Mouse (Mus musculus): ENCODE measurements around the gene Agap1. TPM values are rescaled to one million over a fixed set of nuclear protein-coding genes. Genes with fewer than 3 reads are reported as not detected.

Agap1 gene
- polyA plus RNA-seq, 1 experiment from 2014 or later = 8.7 TPM

- ATAC-seq (peak; percentile 74), DNase-seq (ENCODE audit: low spot score) (peak; percentile 77)
- Histone ChIP-seq H3K9me3 (ENCODE audit: low read length) (no peaks in the 10 kb centered on the region), H3K36me3 (ENCODE audit: insufficient read depth, low read length) (no peaks in the 10 kb centered on the region), H3K27me3 (replicated peaks; ENCODE audit: insufficient read depth, low read length) (no peaks in the 10 kb centered on the region), H3K4me2 (replicated peaks; ENCODE audit: low read depth, low read length) (0 out of 2 replicates have a peak overlapping the region, but pooled peaks have one; percentile 3), H3K27ac (ENCODE audit: low read length) (no peak overlapping the region), H3K4me3 (ENCODE audit: low read depth, low read length) (no peak overlapping the region), H3K4me1 (ENCODE audit: insufficient read depth, low read depth, low read length) (no peaks in the 10 kb centered on the region), H3K9ac (replicated peaks; ENCODE audit: low read depth) (no peak overlapping the region)
- TF ChIP-seq EP300 (IDR thresholded peaks at IDR 0.05) (no peak), CTCF (IDR thresholded peaks at IDR 0.05) (peak; percentile 97)
- 17% methylated on average over 4 of the region's 4 CpGs for WGBS
Measured at GRCm38 (mm10) chr1:89646326-89647018, 191.9 kb downstream of the Agap1 start.

GRCm38 (mm10) chr1:89647505-89647904 is 192.9 kb downstream of the Agap1 start:
- Histone ChIP-seq H3K4me3 (ENCODE audit: low read depth, low read length) (no peak overlapping the region), H3K4me2 (replicated peaks; ENCODE audit: low read depth, low read length) (no peak overlapping the region), H3K9me3 (ENCODE audit: low read length) (no peaks in the 10 kb centered on the region), H3K9ac (replicated peaks; ENCODE audit: low read depth) (no peak overlapping the region), H3K27ac (ENCODE audit: low read length) (no peak overlapping the region), H3K27me3 (replicated peaks; ENCODE audit: insufficient read depth, low read length) (no peaks in the 10 kb centered on the region), H3K36me3 (ENCODE audit: insufficient read depth, low read length) (no peaks in the 10 kb centered on the region), H3K4me1 (ENCODE audit: insufficient read depth, low read depth, low read length) (no peaks in the 10 kb centered on the region)
- TF ChIP-seq EP300 (IDR thresholded peaks at IDR 0.05) = no peak
- no peak for TF ChIP-seq CTCF (IDR thresholded peaks at IDR 0.05)
- DNase-seq (ENCODE audit: low spot score) (no peak), ATAC-seq (no peak)
- 66% methylated on average over 8 of the region's 8 CpGs for WGBS

GRCm38 (mm10) chr1:89650557-89650956 is 196.0 kb downstream of the Agap1 start:
- Histone ChIP-seq H3K27me3 (replicated peaks; ENCODE audit: insufficient read depth, low read length) (no peaks in the 10 kb centered on the region), H3K4me2 (replicated peaks; ENCODE audit: low read depth, low read length) (no peak overlapping the region), H3K4me3 (ENCODE audit: low read depth, low read length) (no peak overlapping the region), H3K27ac (ENCODE audit: low read length) (no peak overlapping the region), H3K9ac (replicated peaks; ENCODE audit: low read depth) (no peak overlapping the region), H3K36me3 (ENCODE audit: insufficient read depth, low read length) (no peaks in the 10 kb centered on the region), H3K9me3 (ENCODE audit: low read length) (no peaks in the 10 kb centered on the region), H3K4me1 (ENCODE audit: insufficient read depth, low read depth, low read length) (no peaks in the 10 kb centered on the region)
- DNase-seq (ENCODE audit: low spot score) (no peak), ATAC-seq (no peak)
- 84% methylated on average over 7 of the region's 7 CpGs for WGBS
- no peak for TF ChIP-seq CTCF (IDR thresholded peaks at IDR 0.05)
- no peak for TF ChIP-seq EP300 (IDR thresholded peaks at IDR 0.05)

- Histone ChIP-seq H3K27me3 (replicated peaks; ENCODE audit: insufficient read depth, low read length) (no peaks in the 10 kb centered on the region), H3K27ac (ENCODE audit: low read length) (no peak overlapping the region), H3K4me3 (ENCODE audit: low read depth, low read length) (no peak overlapping the region), H3K9me3 (ENCODE audit: low read length) (no peaks in the 10 kb centered on the region), H3K9ac (replicated peaks; ENCODE audit: low read depth) (no peak overlapping the region), H3K4me1 (ENCODE audit: insufficient read depth, low read depth, low read length) (no peaks in the 10 kb centered on the region), H3K4me2 (replicated peaks; ENCODE audit: low read depth, low read length) (no peak overlapping the region), H3K36me3 (ENCODE audit: insufficient read depth, low read length) (no peaks in the 10 kb centered on the region)
- TF ChIP-seq CTCF (IDR thresholded peaks at IDR 0.05) = no peak
- no peak for TF ChIP-seq EP300 (IDR thresholded peaks at IDR 0.05)
- ATAC-seq (no peak), DNase-seq (ENCODE audit: low spot score) (no peak)
- WGBS = 91% methylated on average over 3 of the region's 3 CpGs
Measured at GRCm38 (mm10) chr1:89656167-89656566, 201.6 kb downstream of the Agap1 start.

GRCm38 (mm10) chr1:89656643-89657321 is 202.2 kb downstream of the Agap1 start:
- H3K4me1 ChIP-seq (ENCODE audit: insufficient read depth, low read depth, low read length) = no peaks in the 10 kb centered on the region
- H3K27ac ChIP-seq (ENCODE audit: low read length) = 0 out of 2 replicates have a peak overlapping the region, but pooled peaks have one; percentile 21
- ATAC-seq = peak; percentile 87
- peak; percentile 79 for DNase-seq (ENCODE audit: low spot score)
- no peaks in the 10 kb centered on the region for H3K9me3 ChIP-seq (ENCODE audit: low read length)
- H3K27me3 ChIP-seq (replicated peaks; ENCODE audit: insufficient read depth, low read length) = no peaks in the 10 kb centered on the region
- no peak for TF ChIP-seq CTCF (IDR thresholded peaks at IDR 0.05)
- no peak; the same call in 1 of the 2 replicates for TF ChIP-seq EP300 (IDR thresholded peaks at IDR 0.05)
- WGBS = 22% methylated on average over 11 of the region's 11 CpGs
- H3K4me3 ChIP-seq (ENCODE audit: low read depth, low read length) = no peak overlapping the region
- H3K9ac ChIP-seq (replicated peaks; ENCODE audit: low read depth) = no peak overlapping the region
- H3K4me2 ChIP-seq (replicated peaks; ENCODE audit: low read depth, low read length) = no peak overlapping the region; the same call in 1 of the 2 replicates
- H3K36me3 ChIP-seq (ENCODE audit: insufficient read depth, low read length) = no peaks in the 10 kb centered on the region

- Histone ChIP-seq H3K4me2 (replicated peaks; ENCODE audit: low read depth, low read length) (no peak overlapping the region), H3K36me3 (ENCODE audit: insufficient read depth, low read length) (peaks cover 9% of the 10 kb centered on the region; the same call in 1 of the 2 replicates), H3K4me1 (ENCODE audit: insufficient read depth, low read depth, low read length) (no peaks in the 10 kb centered on the region), H3K9ac (replicated peaks; ENCODE audit: low read depth) (no peak overlapping the region), H3K27ac (ENCODE audit: low read length) (no peak overlapping the region), H3K27me3 (replicated peaks; ENCODE audit: insufficient read depth, low read length) (no peaks in the 10 kb centered on the region), H3K9me3 (ENCODE audit: low read length) (no peaks in the 10 kb centered on the region), H3K4me3 (ENCODE audit: low read depth, low read length) (no peak overlapping the region)
- no peak for DNase-seq (ENCODE audit: low spot score)
- no peak for TF ChIP-seq EP300 (IDR thresholded peaks at IDR 0.05)
- TF ChIP-seq CTCF (IDR thresholded peaks at IDR 0.05) = no peak
- ATAC-seq = no peak
- 76% methylated on average over 4 of the region's 4 CpGs for WGBS
Measured at GRCm38 (mm10) chr1:89660804-89661203, 206.2 kb downstream of the Agap1 start.
